Mouse (Mus musculus): Measurements from ENCODE around the gene Msh4.
"Not testable (repeated sequence)": the region's sequence is repeated elsewhere in the genome, so short reads cannot be mapped to it uniquely, and the experiment has no call there.

The Msh4 gene

DNA sequence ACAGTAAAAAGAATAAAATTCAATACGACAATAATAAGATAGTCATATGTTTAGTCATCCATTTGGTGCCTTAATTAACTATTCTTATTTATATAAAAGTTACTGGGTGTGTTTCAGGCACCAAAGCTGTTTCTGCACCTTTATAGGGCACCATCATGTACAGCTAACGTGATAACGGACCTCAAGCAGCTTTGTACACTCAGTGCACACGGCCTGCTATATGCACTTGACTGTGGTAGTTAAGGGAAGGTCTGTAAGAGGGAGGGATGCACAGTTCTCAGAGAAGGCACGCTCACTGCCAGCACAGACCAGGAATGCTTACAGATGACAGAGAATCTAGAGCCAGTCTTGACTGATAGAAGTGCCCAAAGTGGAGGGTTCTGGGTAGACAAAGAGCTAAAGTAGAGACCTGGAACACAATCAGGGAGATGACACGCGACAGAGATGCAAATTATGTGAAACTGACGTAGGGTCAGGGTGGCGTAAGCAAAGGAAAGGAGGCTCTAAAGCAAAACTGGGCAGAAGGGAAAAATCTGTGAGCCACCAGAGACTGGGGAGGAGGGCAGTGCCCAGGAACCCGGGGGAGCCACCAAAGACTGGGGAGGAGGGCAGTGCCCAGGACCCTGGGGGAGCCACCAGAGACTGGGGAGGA, 47.5 kb downstream of the Msh4 start:
- in situ Hi-C loops (cut with MboI, MseI): loop anchor here in 1 of 2 experiments (10.0 kb wide), 1 partner anchor 736 kb away; the partner anchor contains the start of genes Cryz and Tyw3

DNA sequence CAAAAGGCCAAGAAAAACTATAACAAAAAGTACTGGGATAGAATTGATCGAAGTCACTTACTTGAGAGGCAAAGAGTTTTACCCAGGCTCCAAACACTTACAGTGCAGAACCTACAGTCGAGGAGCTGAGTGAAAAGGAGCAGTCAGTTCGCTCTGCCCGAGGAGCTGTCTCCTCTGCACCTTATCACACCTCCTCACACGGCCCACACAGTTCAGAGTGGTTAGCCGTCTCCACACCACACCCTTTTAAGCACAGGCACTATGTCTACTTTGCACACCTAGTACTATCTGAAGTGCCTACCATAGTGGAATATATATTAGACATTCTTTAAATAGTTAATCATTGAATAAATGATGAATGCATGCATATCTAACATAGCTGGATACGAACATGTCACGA, 53.7 kb downstream of the Msh4 start:
- in situ Hi-C loops (cut with MboI, MseI): loop anchor here in 1 of 2 experiments (10.0 kb wide), 1 partner anchor 743 kb away; the partner anchor contains the start of genes Cryz and Tyw3

DNA sequence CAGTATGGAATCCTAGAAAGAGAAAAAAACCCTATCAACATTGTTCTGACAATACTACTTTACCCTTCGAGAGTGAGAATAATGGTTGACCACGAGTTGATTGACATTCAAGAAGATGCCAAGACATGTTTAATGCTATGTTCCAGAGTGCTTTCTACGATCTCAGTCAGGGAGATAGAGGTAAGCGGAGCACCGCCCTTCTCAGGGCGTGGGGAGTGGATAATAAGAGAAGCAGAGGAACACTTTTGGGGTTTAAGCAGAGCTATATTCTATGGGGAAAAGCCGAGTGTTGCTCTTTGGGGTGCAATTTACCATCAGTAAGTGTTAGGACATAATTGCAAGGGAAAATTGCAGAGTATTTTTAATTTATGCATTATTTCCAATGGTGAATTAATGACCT, 55.2 kb downstream of the Msh4 start:
- in situ Hi-C loops (cut with MboI, MseI): loop anchor here in 1 of 2 experiments (10.0 kb wide), 1 partner anchor 744 kb away; the partner anchor contains the start of genes Cryz and Tyw3

DNA sequence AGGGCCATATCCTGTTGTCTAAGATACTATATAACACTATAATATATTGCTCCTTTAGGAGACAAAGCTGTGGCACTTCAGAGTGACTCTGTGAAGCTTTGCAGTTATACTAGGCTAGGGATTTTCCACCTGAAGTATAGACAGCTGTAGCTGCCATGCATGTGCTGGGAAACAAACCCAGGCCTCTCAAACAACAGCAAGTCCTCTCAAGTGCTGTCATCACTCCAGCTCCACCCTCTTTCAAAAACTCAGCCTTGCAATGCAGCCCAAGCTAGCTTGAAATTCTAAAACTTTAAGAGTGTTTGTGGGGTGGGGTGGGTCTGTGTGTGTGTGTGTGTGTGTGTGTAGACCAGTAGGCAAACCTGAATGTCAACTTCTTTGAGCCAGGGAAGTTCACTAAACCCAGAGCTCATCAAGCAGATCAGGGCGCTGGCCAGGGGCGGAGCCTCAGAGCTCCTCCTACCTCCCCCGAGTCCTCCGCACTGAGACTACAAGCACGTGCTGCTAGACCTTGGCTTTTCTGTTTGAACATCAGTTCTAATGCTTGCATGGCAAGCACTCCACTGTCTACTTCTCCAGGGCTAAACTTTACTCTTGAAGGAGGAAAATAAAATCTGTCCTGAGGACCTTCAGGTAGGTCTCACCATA, 56.4 kb downstream of the Msh4 start:
- in situ Hi-C loops (cut with MboI, MseI): loop anchor here in 1 of 2 experiments (10.0 kb wide), 1 partner anchor 745 kb away; the partner anchor contains the start of genes Cryz and Tyw3

DNA sequence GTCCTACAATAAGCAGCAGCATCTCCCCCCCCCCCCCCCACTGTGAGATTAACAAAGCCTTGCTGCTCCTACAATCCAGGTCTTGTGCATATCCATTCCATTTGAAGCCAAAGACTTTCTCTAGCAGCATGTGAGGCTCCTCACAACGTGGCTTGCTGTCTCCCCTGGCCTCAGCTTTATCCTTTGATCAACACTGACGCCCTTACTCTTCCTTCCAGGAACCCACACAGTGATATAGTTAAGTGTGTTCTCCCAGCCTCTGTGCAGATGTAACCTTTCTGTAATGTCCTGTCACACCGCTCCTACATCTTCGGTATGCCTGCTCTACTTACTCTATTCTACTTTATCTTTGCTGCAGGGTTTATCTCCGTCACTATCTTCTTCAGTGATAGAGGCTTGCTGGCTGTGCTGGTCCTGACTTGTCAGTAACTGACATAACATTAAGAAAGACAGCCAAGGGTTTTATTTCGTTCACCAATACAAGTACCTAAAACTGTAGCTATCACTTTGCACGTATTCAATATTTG, 58.7 kb downstream of the Msh4 start:
- in situ Hi-C loops (cut with MboI, MseI): no loop called here

DNA sequence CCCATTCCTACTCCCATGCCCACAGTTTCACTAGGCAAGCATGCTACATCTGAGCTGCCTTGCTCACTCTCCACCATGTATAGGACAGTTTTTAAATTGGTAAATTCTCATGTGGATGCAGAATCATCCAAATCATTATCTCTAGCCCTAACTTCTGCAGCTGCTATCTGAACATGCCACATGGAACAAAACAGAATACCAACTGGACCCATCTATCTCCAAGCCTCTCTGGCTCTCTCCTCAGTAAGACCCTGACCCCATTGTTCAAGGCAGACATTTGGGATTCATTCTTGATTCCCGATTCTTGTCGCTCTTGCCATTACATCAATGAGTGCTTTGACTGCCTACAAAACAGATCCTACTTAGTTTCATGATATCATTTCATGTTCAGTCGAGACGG, 59.8 kb downstream of the Msh4 start:
- in situ Hi-C loops (cut with MboI, MseI): no loop called here

DNA sequence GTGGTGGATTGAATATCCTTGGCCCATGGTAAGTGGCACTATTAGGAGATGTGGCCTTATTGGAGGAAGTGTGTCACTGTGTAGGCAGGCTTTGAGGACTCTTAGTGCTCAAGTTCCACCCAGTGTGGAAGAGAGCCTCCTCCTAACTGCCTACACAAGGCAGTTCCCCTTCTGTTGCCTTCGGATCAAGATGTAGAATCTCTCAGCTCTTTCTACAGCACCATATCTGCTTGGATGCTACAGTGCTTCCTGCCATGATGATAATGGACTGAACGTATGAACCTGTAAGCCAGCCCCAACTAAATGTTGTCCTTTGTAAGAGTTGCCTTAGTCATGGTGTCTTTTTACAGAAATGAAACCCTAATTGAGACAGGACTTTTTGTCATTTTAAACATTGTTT, 60.4 kb downstream of the Msh4 start:
- in situ Hi-C loops (cut with MboI, MseI): no loop called here

DNA sequence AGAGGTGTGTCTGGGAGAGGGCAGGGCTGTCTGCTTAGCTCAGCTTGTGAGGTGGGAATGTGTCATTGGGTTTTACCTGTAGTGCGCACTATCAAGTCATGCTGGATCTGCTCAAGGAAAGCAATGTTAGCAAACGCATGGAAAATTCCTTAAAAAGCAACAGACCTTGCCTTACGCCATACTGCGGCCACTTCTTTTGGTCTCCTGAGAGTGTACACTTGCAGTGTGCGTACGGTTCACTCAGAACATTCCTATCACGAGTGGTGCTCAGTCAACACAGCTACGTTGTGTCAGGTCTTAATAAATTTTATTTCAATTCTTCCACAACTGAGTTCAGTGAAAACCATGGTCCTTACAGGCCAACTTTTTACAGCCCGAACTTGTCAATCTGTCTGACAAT, 61.2 kb downstream of the Msh4 start:
- in situ Hi-C loops (cut with MboI, MseI): no loop called here

DNA sequence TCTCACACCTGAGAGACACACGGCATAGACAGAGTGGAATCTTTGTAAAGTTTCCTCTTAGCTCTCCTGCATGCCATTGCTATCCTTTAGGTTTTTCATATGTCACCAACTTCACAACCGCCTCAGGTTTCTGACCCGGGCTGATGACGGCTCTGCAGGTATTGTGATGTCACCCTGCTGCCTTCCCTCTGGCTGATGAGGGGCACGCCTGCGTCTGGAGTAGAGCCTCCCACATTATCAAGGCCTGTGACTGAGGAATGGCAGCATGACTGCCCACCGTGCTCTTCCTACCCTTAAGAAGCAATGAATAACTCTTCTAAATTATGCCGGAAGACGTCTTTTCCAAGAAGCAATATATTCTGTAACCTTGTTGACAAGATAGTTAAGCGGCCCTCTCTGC, 61.9 kb downstream of the Msh4 start, which contains the start of gene Asb17:
Gene Asb17, plus strand, starts transcription at position 180 of the 400 bp plus-strand sequence.
- in situ Hi-C loops (cut with MboI, MseI): no loop called here

DNA sequence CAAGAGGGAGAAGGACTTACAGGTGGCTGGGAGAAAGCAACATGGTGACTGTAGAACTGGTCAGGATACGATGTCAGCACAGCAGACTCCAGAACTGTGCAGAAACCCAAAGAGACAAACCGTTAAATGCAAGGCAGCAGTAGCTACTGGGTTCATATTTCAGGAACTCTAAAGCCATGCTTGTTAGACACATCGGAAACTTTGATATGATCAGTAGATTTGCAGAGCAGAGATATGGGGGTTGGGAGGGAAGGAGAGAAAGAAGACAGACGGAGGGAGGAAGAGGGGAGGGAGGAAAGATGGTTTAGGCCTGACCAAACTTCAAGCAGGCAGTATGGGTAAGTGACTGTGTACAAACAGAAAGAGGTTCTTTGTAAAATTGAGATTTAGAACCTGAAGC, 68.3 kb downstream of the Msh4 start:
- in situ Hi-C loops (cut with MboI, MseI): no loop called here

DNA sequence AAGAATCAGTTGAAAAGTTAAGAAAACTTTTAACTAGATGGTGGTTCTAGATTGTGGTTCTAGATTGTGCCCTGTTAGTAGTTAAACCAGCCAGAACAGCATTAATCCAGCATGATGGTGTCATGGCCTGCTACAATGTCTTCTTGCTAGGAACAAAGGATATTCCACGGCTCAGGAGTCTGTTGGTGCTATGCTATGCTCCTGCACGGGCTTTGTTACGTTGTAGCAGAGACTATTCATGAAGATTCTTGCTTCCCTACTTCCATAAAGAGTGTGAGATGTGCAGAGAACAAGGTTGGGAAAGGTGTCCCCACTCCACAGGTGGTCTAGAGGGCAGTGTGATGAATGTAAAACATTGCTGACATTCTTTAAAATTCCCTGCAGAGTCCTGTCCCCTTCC, 69.6 kb downstream of the Msh4 start:
- in situ Hi-C loops (cut with MboI, MseI): no loop called here

DNA sequence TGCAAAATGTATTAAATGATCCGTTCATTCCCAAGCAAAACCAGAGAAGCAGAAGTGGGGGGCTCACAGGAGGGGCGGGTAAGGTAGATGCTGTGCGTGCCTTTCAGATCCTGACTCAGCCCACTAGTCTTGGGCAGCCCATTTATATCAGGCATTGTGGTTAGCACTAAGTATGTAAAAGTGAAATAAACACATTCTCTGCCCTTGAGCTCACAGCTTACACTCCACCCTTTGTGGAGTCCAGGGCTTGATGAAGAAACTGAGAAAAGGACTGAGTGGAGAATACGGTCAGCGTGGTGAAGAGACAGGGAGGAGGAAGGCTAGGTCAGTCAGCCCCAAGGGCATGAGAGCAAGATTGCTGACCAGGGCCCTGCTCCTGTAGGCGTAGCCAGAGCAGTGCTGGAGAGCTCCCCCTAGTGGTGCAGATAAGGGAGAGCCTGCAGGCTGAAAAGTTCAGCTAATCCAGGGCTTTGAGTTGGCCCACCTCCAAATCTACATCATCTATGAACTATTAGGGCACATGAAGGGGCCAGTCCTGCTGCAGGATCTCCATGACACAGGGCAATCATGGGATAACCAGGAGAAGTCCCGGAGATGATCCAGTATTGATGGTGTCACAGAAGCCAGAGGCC, 70.4 kb downstream of the Msh4 start:
- in situ Hi-C loops (cut with MboI, MseI): no loop called here

DNA sequence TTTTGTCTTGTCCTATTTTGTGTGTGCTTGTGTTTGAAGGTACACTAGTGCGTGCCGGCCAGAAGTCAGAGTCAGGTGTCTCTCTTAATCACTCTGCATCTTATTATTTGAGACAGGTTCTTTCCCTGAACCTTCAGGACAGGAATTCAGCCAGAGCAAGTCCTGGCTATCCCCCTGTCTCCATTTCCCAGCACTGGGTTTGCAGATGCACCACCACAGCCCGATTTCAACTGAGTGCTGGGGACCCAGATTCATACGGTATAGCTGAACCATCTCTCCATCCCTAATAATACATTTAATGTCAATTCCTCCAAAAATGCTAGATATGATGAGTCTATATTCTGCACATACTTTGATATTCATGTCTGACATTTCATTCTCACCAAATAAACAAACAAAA, 71.9 kb downstream of the Msh4 start:
- in situ Hi-C loops (cut with MboI, MseI): no loop called here

DNA sequence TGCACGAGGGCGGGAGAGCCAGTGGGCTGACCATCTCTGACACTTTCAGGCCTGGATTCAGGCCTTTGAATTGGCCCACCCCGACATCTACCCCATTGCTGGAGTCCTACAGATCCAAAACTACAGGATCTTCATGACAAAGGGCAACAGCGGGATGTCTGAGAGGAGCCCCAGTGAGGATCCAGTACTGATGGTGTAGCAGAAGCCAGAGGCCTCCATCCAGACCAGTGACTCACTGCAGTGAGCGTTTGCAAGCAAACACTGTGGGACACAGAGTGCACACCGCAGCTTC, 73.3 kb downstream of the Msh4 start:
- in situ Hi-C loops (cut with MboI, MseI): no loop called here

DNA sequence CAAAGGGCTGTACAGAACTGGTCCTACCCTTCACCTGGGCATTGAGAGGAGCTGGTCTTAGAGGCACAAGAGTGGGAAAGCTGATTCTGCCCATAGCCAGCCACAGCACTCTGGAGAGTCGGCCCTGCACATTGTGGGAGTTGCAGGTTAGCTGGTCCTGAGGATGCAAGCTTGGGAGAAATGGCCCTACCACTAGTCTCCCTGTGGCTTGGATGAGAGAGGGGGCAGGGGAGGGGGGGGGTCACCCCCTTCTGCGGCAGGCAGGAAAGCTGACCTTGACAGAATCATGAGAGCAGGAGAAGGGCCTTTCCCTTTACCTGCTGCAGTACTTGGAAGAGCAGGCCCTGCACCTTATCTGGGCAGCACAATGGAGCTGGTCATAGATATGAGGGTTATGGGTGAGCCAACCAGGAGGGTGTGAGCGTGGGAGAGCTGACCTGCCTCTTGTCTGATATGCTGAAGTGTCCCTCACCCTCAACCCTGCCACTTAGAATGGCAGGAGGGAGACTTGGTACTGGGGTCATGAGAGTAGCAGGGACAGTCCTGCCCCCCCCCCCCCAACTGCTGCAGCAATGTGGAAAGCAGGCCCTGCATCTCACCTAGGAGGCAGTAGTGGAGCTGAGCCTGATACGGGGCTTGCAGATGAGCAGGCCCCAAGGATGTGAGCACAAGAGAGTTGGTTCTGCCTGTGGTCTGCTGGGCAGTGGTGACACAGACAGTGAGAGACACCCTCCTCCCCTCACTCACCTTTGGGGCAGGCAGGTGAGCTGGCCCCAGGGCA, 73.9 kb downstream of the Msh4 start:
- in situ Hi-C loops (cut with MboI, MseI): no loop called here

DNA sequence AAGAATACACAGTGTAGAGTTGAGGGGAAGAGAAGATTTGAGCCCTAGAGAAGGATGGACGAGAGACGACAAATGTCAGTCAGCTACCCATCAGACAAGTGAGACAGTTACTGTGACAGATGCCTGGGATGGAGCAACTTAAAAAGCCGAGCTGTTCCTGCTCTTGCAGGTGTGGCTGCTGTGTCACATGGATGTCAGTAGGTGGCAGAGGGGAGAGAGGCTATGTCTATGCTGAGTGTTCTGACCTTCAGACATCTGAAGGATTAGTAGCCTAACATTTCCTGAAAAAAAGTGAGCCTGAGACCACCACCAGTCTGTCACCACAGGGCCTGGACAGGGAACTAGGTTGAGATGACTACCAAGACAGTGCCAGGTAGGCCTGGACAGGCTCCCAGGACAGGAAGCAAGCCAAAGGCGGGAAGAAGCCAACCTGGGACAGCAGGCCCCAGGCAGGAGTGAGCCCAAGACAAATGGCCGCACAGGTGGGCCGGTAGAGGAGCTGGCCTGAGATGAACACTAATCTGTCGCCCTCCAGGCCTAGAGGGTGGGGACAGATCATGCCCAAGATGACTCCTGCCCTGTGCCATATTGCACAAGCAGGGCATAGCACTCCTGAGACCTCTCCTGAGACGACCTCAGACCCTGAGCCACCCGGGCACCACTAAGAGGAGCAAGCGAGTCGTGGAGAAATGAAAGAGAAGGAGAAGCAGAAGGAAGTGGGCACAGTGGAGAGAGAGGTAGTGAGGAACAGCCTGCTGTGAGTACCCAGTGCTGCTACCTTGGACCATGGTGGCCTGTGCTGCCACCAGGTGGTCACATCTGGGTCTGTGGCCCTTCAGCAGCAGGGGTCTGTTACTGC, 74.7 kb downstream of the Msh4 start:
- in situ Hi-C loops (cut with MboI, MseI): no loop called here

DNA sequence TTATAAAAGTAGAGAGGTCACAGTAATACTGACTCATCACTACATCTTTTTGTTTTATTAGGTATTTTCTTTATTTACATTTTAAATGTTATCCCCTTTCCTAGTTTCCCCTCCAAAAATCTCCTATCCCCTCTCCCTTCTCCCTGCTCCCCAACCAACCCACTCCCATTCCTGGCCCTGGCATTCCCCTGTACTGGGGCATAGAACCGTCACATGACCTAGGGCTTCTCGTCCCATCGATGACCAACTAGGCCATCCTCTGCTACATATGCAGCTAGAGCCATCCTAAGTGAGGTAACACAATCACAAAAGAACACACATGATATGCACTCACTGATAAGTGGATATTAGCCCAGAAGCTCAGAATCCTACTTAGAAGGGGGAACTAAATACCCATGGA, 76.2 kb downstream of the Msh4 start:
- in situ Hi-C loops (cut with MboI, MseI): not testable (repeated sequence)

DNA sequence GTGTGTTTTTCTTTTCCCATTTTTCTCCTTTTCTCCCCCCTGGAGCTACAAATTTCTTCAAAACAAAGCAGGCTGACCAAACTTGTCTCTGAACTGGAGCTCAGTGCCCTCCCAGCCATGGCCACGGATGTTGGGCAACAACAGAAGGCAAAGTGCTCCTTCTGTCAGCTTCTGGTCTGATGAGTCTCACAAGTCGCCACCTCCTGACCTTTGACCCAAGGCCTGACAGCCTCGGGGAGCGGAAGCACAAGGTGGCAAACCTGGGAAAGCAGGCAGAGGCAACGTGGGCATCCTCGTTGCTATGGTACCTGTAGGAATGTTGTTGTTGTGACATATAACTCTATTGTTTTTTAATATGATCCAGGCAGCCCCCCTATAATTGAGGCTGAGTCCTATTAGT, 79.3 kb downstream of the Msh4 start:
- in situ Hi-C loops (cut with MboI, MseI): no loop called here

DNA sequence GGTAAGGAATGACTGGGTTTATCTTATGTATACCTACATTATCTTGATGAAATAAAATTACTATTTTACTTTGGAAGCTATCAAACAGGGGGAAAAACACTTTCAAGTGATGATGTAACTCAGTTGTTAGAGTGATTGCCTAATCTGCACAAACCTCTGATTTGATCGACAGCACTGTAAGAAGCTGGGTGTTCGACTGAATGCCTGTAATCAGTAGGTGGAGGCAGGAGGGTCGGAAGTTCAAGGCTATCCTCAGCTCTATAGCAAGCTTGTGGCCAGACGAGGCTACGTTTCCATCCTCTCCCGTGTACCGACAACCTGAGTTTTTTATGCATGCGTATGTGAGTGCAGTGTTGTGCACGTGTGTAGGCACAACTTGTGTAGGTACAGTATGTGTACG, 80.7 kb downstream of the Msh4 start:
- in situ Hi-C loops (cut with MboI, MseI): no loop called here

DNA sequence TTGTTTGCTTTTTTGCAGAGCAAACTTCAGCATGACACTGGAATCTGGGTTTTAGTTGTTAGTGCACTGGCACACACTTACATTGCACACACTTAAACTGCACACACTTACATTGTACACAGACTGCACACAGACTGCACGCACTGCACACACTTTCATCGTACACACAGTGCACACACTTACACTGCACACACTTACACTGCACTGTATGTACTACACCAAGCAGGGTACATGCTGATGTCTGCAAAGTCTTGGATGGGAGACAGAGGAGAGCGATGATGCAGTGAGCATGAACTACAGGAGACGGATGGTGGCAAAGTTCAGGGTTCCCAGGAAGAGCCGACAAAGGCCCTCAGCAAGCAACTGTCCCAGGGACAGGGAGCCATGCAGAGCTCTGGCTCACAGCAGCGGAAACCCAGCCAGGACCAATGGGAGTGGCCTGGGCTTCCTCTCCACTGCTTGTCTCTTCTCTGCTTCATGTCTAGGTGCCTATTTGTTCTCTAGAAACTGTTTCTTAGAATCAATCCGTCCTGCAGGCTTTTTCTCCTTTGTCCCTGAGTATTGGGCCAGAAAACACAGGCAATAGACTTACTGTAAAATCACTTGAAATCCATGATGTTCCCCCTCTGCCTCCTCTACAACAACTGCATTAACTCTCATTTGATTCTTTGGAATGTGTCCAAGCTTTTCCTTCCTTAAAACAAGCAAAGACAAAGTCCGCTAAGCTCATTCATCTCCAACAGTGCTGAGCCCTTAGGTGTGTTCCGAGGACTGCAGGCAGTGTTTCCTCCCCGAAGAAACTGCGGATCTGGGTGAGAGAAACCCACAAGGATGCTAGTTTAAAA, 82.0 kb downstream of the Msh4 start:
- in situ Hi-C loops (cut with MboI, MseI): no loop called here
